Comparison of ENCODE assay signal across 8 mouse cellular contexts in the genomic region with DNA sequence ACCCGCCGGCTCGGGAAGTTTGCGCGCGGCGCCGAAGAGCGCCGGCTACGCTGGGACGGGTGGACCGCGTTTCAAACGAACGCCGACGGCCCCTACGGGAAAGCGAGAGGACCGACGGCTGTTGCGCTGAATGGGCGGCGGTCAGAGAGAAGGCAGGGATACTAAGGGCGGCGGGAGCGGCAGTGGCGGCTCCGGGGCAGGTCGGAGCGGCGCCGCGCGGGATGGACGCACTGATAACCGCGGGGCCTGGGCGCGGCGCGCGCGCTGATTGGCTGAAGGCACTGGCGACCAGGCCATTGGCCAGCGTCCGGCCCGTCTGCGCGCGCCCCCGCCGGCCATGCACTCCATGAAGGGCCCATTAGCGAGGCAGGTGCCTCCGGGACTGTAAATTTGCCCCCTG. TPM values are rescaled to one million over a fixed set of nuclear protein-coding genes. Genes with fewer than 3 reads are reported as not detected.
DNase-seq lines count a peak whose midpoint lies in the region; ATAC-seq and TF ChIP-seq lines count a peak whose summit lies in the region.

A gene (minus strand): TSS at position 203 of the 400 bp plus-strand sequence.

- no peak for TF ChIP-seq POLR2A in brain, embryonic 14.5 days (IDR thresholded peaks at IDR 0.05; ENCODE audit: borderline replicate concordance, extremely low read depth, insufficient read depth, insufficient read length, poor library complexity, severe bottlenecking)

- H3K4me3 ChIP-seq in intestine, embryonic 15.5 days (replicated peaks) = peak within 1 kb of the TSS; percentile 32
- peak within 1 kb of the TSS; percentile 40 for H3K4me3 ChIP-seq in liver, embryonic 12.5 days

- H3K36me3 ChIP-seq in intestine, embryonic 15.5 days = 0 out of 2 replicates have a peak, but pooled peaks cover 5% of the 10 kb centered on the region
- peaks cover 9% of the 10 kb centered on the region for H3K36me3 ChIP-seq in liver, embryonic 12.5 days

- intact Hi-C loops in gastrocnemius, postnatal 14 days (cut with DNase I; ENCODE audit: low total_unique reads) = loop anchor here (2.0 kb wide), 1 partner anchor 88 kb away; no protein-coding TSS in a partner anchor

- no peak for DNase-seq in frontal cortex, postnatal 10 days (ENCODE audit: low spot score in 2 of 2)
- peak; percentile 68 for DNase-seq in brain, embryonic 14.5 days (ENCODE audit: low read depth)
- DNase-seq in gastrocnemius, postnatal 14 days = peak; percentile 47
- peak; percentile 74 for DNase-seq in retina, embryonic 14.5 days (ENCODE audit: low spot score)
- DNase-seq in frontal cortex, postnatal 25 days (ENCODE audit: low spot score in 2 of 2) = no peak

- H3K4me1 ChIP-seq in intestine, embryonic 15.5 days (replicated peaks) = peaks cover 27% of the 10 kb centered on the region
- peaks cover 18% of the 10 kb centered on the region for H3K4me1 ChIP-seq in liver, embryonic 12.5 days

- 0 out of 2 replicates have a peak, but pooled peaks have one; percentile 21 for ATAC-seq in frontal cortex, adult (ENCODE audit: low TSS enrichment)
- ATAC-seq in intestine, embryonic 15.5 days = peak; percentile 52
- ATAC-seq in liver, embryonic 12.5 days = 0 out of 2 replicates have a peak, but pooled peaks have one; percentile 35

- no peaks in the 10 kb centered on the region for H3K9me3 ChIP-seq in intestine, embryonic 15.5 days
- H3K9me3 ChIP-seq in liver, embryonic 12.5 days (replicated peaks) = no peaks in the 10 kb centered on the region

- H3K27me3 ChIP-seq in intestine, embryonic 15.5 days (replicated peaks) = peaks cover 86% of the 10 kb centered on the region
- H3K27me3 ChIP-seq in liver, embryonic 12.5 days (replicated peaks) = peaks cover 100% of the 10 kb centered on the region

- WGBS in intestine, embryonic 15.5 days = under 1% methylated on average over 54 of the region's 56 CpGs
- under 1% methylated on average over 56 of the region's 56 CpGs for WGBS in liver, embryonic 12.5 days (ENCODE audit: insufficient replicate concordance)

- peak within 1 kb of the TSS; percentile 74 for H3K4me2 ChIP-seq in intestine, embryonic 15.5 days (replicated peaks)
- H3K4me2 ChIP-seq in liver, embryonic 12.5 days = peak within 1 kb of the TSS; percentile 53

- no peak within 1 kb of the TSS for H3K9ac ChIP-seq in intestine, embryonic 15.5 days
- no peak within 1 kb of the TSS for H3K9ac ChIP-seq in liver, embryonic 12.5 days

- no peak within 1 kb of the TSS for H3K27ac ChIP-seq in intestine, embryonic 15.5 days
- H3K27ac ChIP-seq in liver, embryonic 12.5 days = no peak within 1 kb of the TSS

- TF ChIP-seq CTCF in brain, embryonic 14.5 days (IDR thresholded peaks at IDR 0.05; ENCODE audit: borderline replicate concordance, extremely low read depth, insufficient read depth, insufficient read length) = no peak

RNA-seq across cellular contexts. Expression of the gene that starts here (rescaled TPM):
- 5.4 and 6.8 TPM in 2 replicates for polyA plus RNA-seq in brain, embryonic 14.5 days (2012; rRNA removed)
- not detected for total RNA-seq in gastrocnemius, postnatal 14 days (2021)
- 0.34 and 0.87 TPM in 2 replicates for polyA plus RNA-seq in intestine, embryonic 15.5 days (2015; fragmentation: Nextera tagmentation; extraction: Ambion mirVana)
- polyA plus RNA-seq in liver, embryonic 12.5 days (2016; fragmentation: Nextera tagmentation; extraction: Ambion mirVana) = 0.43 TPM in 1 of 2 replicates, not detected in the other

Comparison
In these comparisons a context has a peak if more than half of its experiments do, and no peak if none do; other contexts are left out.
1. Peak in DNase-seq in gastrocnemius, postnatal 14 days; RNA of the gene not detected or under 1 TPM.
2. Peak in ATAC-seq, H3K4me3 ChIP-seq and H3K4me2 ChIP-seq in intestine, embryonic 15.5 days; RNA of the gene not detected or under 1 TPM.
3. Peak in ATAC-seq, H3K4me3 ChIP-seq and H3K4me2 ChIP-seq in liver, embryonic 12.5 days; RNA of the gene not detected or under 1 TPM.
4. DNase-seq: peak in brain, embryonic 14.5 days (single experiment) and retina, embryonic 14.5 days (single experiment); none in frontal cortex, postnatal 10 days (0 of 2) and frontal cortex, postnatal 25 days (0 of 2).
5. Peak in every context shown above with its lines, with median percentiles within 50 percentile points of each other: ATAC-seq.